Mouse (Mus musculus): Measurements from ENCODE around the gene Ciapin1. TPM values are rescaled to one million over a fixed set of nuclear protein-coding genes. Genes with fewer than 3 reads are reported as not detected.

The Ciapin1 gene
- polyA plus RNA-seq, 1 experiment from 2014 or later, result 91.9 TPM

GRCm38 (mm10) chr8:94785995-94786595 is 52.1 kb downstream of the Ciapin1 start:
- ATAC-seq (ENCODE audit: low read depth), result no peak
- Histone ChIP-seq H3K36me3 (ENCODE audit: control insufficient read depth, insufficient read depth, low read length) (no peaks in the 10 kb centered on the region), H3K4me1 (replicated peaks; ENCODE audit: control insufficient read depth, insufficient read depth, low read length) (peaks cover 10% of the 10 kb centered on the region; the same call in 1 of the 2 replicates), H3K27me3 (ENCODE audit: control insufficient read depth, insufficient read depth, low read depth, low read length) (no peaks in the 10 kb centered on the region), H3K27ac (ENCODE audit: low read length) (peak overlapping the region; percentile 83), H3K9ac (ENCODE audit: low read length) (no peak overlapping the region), H3K4me3 (ENCODE audit: low read length) (no peak overlapping the region), H3K4me2 (ENCODE audit: low read depth, low read length) (no peak overlapping the region), H3K9me3 (ENCODE audit: control insufficient read depth, low read length) (no peaks in the 10 kb centered on the region)
- WGBS, result 60% methylated on average over 6 of the region's 6 CpGs

- WGBS, result 34% methylated on average over 12 of the region's 12 CpGs
- Histone ChIP-seq H3K4me3 (ENCODE audit: low read length) (no peak overlapping the region), H3K9me3 (ENCODE audit: control insufficient read depth, low read length) (no peaks in the 10 kb centered on the region), H3K4me2 (ENCODE audit: low read depth, low read length) (no peak overlapping the region), H3K27ac (ENCODE audit: low read length) (peak overlapping the region; percentile 83), H3K4me1 (replicated peaks; ENCODE audit: control insufficient read depth, insufficient read depth, low read length) (peaks cover 10% of the 10 kb centered on the region; the same call in 1 of the 2 replicates), H3K27me3 (ENCODE audit: control insufficient read depth, insufficient read depth, low read depth, low read length) (no peaks in the 10 kb centered on the region), H3K9ac (ENCODE audit: low read length) (no peak overlapping the region), H3K36me3 (ENCODE audit: control insufficient read depth, insufficient read depth, low read length) (no peaks in the 10 kb centered on the region)
- peak; percentile 71 for ATAC-seq (ENCODE audit: low read depth)
Measured at GRCm38 (mm10) chr8:94785247-94785985, 52.7 kb downstream of the Ciapin1 start.

- H3K4me3 ChIP-seq (ENCODE audit: low read length), result no peak overlapping the region
- no peaks in the 10 kb centered on the region for H3K9me3 ChIP-seq (ENCODE audit: control insufficient read depth, low read length)
- no peaks in the 10 kb centered on the region for H3K27me3 ChIP-seq (ENCODE audit: control insufficient read depth, insufficient read depth, low read depth, low read length)
- ATAC-seq (ENCODE audit: low read depth), result no peak
- H3K27ac ChIP-seq (ENCODE audit: low read length), result no peak overlapping the region
- peaks cover 10% of the 10 kb centered on the region; the same call in 1 of the 2 replicates for H3K4me1 ChIP-seq (replicated peaks; ENCODE audit: control insufficient read depth, insufficient read depth, low read length)
- no peak overlapping the region for H3K4me2 ChIP-seq (ENCODE audit: low read depth, low read length)
- WGBS, result 63% methylated on average over 4 of the region's 4 CpGs
- no peaks in the 10 kb centered on the region for H3K36me3 ChIP-seq (ENCODE audit: control insufficient read depth, insufficient read depth, low read length)
- H3K9ac ChIP-seq (ENCODE audit: low read length), result no peak overlapping the region
Measured at GRCm38 (mm10) chr8:94783890-94784289, 54.3 kb downstream of the Ciapin1 start.

GRCm38 (mm10) chr8:94781838-94782235 is 56.3 kb downstream of the Ciapin1 start:
- no peaks in the 10 kb centered on the region for H3K9me3 ChIP-seq (ENCODE audit: control insufficient read depth, low read length)
- H3K4me3 ChIP-seq (ENCODE audit: low read length), result no peak overlapping the region
- H3K27ac ChIP-seq (ENCODE audit: low read length), result no peak overlapping the region
- H3K36me3 ChIP-seq (ENCODE audit: control insufficient read depth, insufficient read depth, low read length), result no peaks in the 10 kb centered on the region
- ATAC-seq (ENCODE audit: low read depth), result peak; percentile 36; the same call in 1 of the 2 replicates
- no peak overlapping the region for H3K4me2 ChIP-seq (ENCODE audit: low read depth, low read length)
- H3K9ac ChIP-seq (ENCODE audit: low read length), result no peak overlapping the region
- WGBS, result 13% methylated on average over 11 of the region's 11 CpGs
- H3K27me3 ChIP-seq (ENCODE audit: control insufficient read depth, insufficient read depth, low read depth, low read length), result no peaks in the 10 kb centered on the region
- H3K4me1 ChIP-seq (replicated peaks; ENCODE audit: control insufficient read depth, insufficient read depth, low read length), result peaks cover 21% of the 10 kb centered on the region

- no peaks in the 10 kb centered on the region for H3K27me3 ChIP-seq (ENCODE audit: control insufficient read depth, insufficient read depth, low read depth, low read length)
- no peaks in the 10 kb centered on the region for H3K9me3 ChIP-seq (ENCODE audit: control insufficient read depth, low read length)
- peaks cover 21% of the 10 kb centered on the region for H3K4me1 ChIP-seq (replicated peaks; ENCODE audit: control insufficient read depth, insufficient read depth, low read length)
- H3K27ac ChIP-seq (ENCODE audit: low read length), result no peak overlapping the region
- no peak overlapping the region for H3K4me3 ChIP-seq (ENCODE audit: low read length)
- H3K4me2 ChIP-seq (ENCODE audit: low read depth, low read length), result no peak overlapping the region
- WGBS, result 54% methylated on average over 7 of the region's 7 CpGs
- no peak for ATAC-seq (ENCODE audit: low read depth)
- no peaks in the 10 kb centered on the region for H3K36me3 ChIP-seq (ENCODE audit: control insufficient read depth, insufficient read depth, low read length)
- H3K9ac ChIP-seq (ENCODE audit: low read length), result no peak overlapping the region
Measured at GRCm38 (mm10) chr8:94781155-94781837, 56.9 kb downstream of the Ciapin1 start.

- H3K27ac ChIP-seq (ENCODE audit: low read length), result no peak overlapping the region
- H3K4me2 ChIP-seq (ENCODE audit: low read depth, low read length), result no peak overlapping the region
- H3K4me1 ChIP-seq (replicated peaks; ENCODE audit: control insufficient read depth, insufficient read depth, low read length), result peaks cover 21% of the 10 kb centered on the region
- WGBS, result 79% methylated on average over 21 of the region's 21 CpGs
- H3K36me3 ChIP-seq (ENCODE audit: control insufficient read depth, insufficient read depth, low read length), result no peaks in the 10 kb centered on the region
- no peak for ATAC-seq (ENCODE audit: low read depth)
- H3K4me3 ChIP-seq (ENCODE audit: low read length), result no peak overlapping the region
- no peaks in the 10 kb centered on the region for H3K27me3 ChIP-seq (ENCODE audit: control insufficient read depth, insufficient read depth, low read depth, low read length)
- H3K9me3 ChIP-seq (ENCODE audit: control insufficient read depth, low read length), result no peaks in the 10 kb centered on the region
- H3K9ac ChIP-seq (ENCODE audit: low read length), result no peak overlapping the region
Measured at GRCm38 (mm10) chr8:94780491-94781154, 57.5 kb downstream of the Ciapin1 start.

GRCm38 (mm10) chr8:94779534-94780294 is 58.4 kb downstream of the Ciapin1 start:
- WGBS, result 94% methylated on average over 16 of the region's 16 CpGs
- H3K9ac ChIP-seq (ENCODE audit: low read length), result no peak overlapping the region
- H3K4me2 ChIP-seq (ENCODE audit: low read depth, low read length), result no peak overlapping the region
- H3K4me1 ChIP-seq (replicated peaks; ENCODE audit: control insufficient read depth, insufficient read depth, low read length), result peaks cover 18% of the 10 kb centered on the region
- no peak overlapping the region for H3K27ac ChIP-seq (ENCODE audit: low read length)
- H3K4me3 ChIP-seq (ENCODE audit: low read length), result no peak overlapping the region
- H3K9me3 ChIP-seq (ENCODE audit: control insufficient read depth, low read length), result no peaks in the 10 kb centered on the region
- H3K27me3 ChIP-seq (ENCODE audit: control insufficient read depth, insufficient read depth, low read depth, low read length), result no peaks in the 10 kb centered on the region
- ATAC-seq (ENCODE audit: low read depth), result no peak
- no peaks in the 10 kb centered on the region for H3K36me3 ChIP-seq (ENCODE audit: control insufficient read depth, insufficient read depth, low read length)

GRCm38 (mm10) chr8:94778895-94779533 is 59.1 kb downstream of the Ciapin1 start:
- Histone ChIP-seq H3K4me1 (replicated peaks; ENCODE audit: control insufficient read depth, insufficient read depth, low read length) (peaks cover 18% of the 10 kb centered on the region), H3K9me3 (ENCODE audit: control insufficient read depth, low read length) (no peaks in the 10 kb centered on the region), H3K27ac (ENCODE audit: low read length) (peak overlapping the region; percentile 2), H3K4me2 (ENCODE audit: low read depth, low read length) (no peak overlapping the region), H3K4me3 (ENCODE audit: low read length) (no peak overlapping the region), H3K9ac (ENCODE audit: low read length) (0 out of 2 replicates have a peak overlapping the region, but pooled peaks have one; percentile 29), H3K27me3 (ENCODE audit: control insufficient read depth, insufficient read depth, low read depth, low read length) (no peaks in the 10 kb centered on the region), H3K36me3 (ENCODE audit: control insufficient read depth, insufficient read depth, low read length) (no peaks in the 10 kb centered on the region)
- WGBS, result 59% methylated on average over 10 of the region's 10 CpGs
- ATAC-seq (ENCODE audit: low read depth), result 0 out of 2 replicates have a peak, but pooled peaks have one; percentile 18

All from lung, embryonic 16.5 days (tissue).